Mouse (Mus musculus) liver, adult 2 months (tissue): ENCODE measurements around the gene Dhdds.

Experiments used
- CTCF ChIP-seq: fragments of 200-500 bp; IDR thresholded peaks from 2 replicates; pipeline ENCODE4 v1.5.1; 2011; ENCODE audit warnings: low read depth, low read length, control low read depth
- POLR2A ChIP-seq: fragments of 200-500 bp; IDR thresholded peaks from 2 replicates; pipeline ENCODE4 v1.6.1; 2011; ENCODE audit warnings: low read length, control low read depth; ENCODE audit not compliant: insufficient read depth; ENCODE audit errors: extremely low read depth

- TF ChIP-seq CTCF (no peak), POLR2A (no peak)
Observed at GRCm38 (mm10) chr4:134002246-134002645, 1.5 kb upstream of the Dhdds start.
